Mouse (Mus musculus): ENCODE data around the gene Grin1. TPM values are rescaled to one million over a fixed set of nuclear protein-coding genes. Genes with fewer than 3 reads are reported as not detected.
A peak's percentile ranks its signal among the peaks of the same experiment; 100 is the strongest.

Gene Grin1
- polyA plus RNA-seq, 1 experiment from 2014 or later = 0.25 TPM

DNA sequence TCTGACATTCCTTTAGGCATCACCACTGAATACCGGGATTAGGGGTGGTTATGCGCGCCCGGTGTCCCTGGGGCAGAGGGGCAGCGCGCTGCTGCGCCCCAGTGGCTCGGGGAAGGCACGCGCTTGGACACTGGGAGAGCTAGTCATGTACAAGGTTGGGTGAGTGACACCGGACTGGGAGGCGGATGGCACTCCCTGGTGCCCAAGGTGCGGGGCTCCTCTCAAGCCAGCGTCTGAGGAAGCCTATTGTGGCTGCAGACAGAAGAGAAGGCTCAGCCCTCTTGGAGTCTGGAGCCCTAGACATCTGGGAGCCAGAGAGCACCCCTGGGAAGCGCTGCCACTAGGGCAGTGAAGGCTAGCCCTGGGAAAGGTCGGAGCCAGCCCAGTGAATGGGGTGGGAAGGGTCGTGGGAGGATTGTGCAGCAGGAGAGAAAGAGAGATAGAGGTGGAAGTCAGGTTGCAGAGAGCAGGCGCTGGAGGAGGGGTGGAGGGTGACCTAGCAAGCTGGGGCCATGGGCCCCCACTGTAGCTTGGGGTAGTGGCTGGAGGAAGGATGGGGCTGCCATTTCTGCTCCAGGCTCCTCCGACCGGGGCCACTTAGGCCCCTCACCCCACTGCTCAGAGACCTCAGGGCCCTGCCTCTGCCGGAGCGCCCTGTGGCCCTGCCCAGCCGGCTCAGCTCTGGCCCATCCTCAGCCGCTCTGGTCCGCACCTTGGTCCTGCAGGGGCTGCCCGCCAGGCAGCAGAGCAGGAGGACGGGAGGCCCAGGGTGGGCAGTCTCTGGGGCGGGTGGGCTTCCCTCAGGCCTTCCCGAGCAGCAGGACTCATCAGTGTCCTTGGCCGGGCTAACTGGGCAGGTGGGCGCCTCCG is 27.6 kb downstream of the Grin1 start:
- no peak for ATAC-seq (replicated peaks; ENCODE audit: insufficient number of reproducible peaks, insufficient read depth, low FRiP score, low read depth)
- H3K4me3 ChIP-seq = peak overlapping the region; percentile 44
- peak overlapping the region; percentile 14; the same call in 1 of the 2 replicates for H3K9ac ChIP-seq
- peaks cover 87% of the 10 kb centered on the region for H3K27me3 ChIP-seq
- no peaks in the 10 kb centered on the region for H3K36me3 ChIP-seq
- H3K27ac ChIP-seq = no peak overlapping the region
- 6% methylated on average over 32 of the region's 32 CpGs for WGBS
- H3K4me1 ChIP-seq (replicated peaks) = peaks cover 37% of the 10 kb centered on the region
- peak overlapping the region; percentile 66 for H3K4me2 ChIP-seq
- no peaks in the 10 kb centered on the region for H3K9me3 ChIP-seq (replicated peaks)

GRCm38 (mm10) chr2:25290816-25291130 is 28.2 kb downstream of the Grin1 start:
- H3K4me2 ChIP-seq = peak overlapping the region; percentile 59
- no peak overlapping the region for H3K27ac ChIP-seq
- WGBS = 3% methylated on average over 17 of the region's 18 CpGs
- ATAC-seq (replicated peaks; ENCODE audit: insufficient number of reproducible peaks, insufficient read depth, low FRiP score, low read depth) = no peak
- H3K9ac ChIP-seq = no peak overlapping the region
- H3K9me3 ChIP-seq (replicated peaks) = no peaks in the 10 kb centered on the region
- H3K4me3 ChIP-seq = peak overlapping the region; percentile 36
- H3K27me3 ChIP-seq = peaks cover 81% of the 10 kb centered on the region
- peaks cover 40% of the 10 kb centered on the region for H3K4me1 ChIP-seq (replicated peaks)
- peaks cover 5% of the 10 kb centered on the region; the same call in 1 of the 2 replicates for H3K36me3 ChIP-seq

DNA sequence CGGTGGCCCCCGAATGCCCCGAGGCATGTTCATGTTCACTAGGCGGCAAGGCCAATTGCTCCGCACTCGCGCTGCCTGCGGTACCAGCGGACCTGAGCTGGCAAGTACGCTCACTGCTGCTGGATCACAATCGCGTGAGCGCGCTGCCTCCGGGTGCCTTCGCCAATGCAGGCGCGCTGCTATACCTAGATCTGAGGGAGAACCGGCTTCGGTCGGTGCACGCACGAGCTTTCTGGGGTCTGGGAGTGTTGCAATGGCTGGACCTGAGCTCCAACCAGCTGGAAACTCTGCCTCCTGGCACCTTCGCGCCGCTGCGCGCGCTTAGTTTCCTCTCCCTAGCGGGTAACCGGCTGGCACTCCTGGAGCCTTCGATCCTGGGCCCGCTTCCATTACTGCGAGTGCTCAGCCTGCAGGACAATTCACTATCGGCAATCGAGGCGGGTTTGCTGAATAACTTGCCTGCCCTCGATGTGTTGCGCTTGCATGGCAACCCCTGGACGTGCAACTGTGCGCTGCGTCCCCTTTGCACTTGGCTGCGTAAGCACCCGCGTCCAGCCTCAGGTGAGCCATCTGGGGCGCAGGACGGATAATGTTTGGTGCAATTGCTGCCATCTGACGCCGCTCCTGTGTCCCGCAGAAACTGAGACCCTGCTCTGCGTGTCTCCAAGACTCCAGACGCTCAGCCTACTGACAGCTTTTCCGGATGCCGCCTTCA is 28.7 kb downstream of the Grin1 start:
- 2% methylated on average over 54 of the region's 54 CpGs for WGBS
- no peak for ATAC-seq (replicated peaks; ENCODE audit: insufficient number of reproducible peaks, insufficient read depth, low FRiP score, low read depth)
- peaks cover 10% of the 10 kb centered on the region for H3K36me3 ChIP-seq

DNA sequence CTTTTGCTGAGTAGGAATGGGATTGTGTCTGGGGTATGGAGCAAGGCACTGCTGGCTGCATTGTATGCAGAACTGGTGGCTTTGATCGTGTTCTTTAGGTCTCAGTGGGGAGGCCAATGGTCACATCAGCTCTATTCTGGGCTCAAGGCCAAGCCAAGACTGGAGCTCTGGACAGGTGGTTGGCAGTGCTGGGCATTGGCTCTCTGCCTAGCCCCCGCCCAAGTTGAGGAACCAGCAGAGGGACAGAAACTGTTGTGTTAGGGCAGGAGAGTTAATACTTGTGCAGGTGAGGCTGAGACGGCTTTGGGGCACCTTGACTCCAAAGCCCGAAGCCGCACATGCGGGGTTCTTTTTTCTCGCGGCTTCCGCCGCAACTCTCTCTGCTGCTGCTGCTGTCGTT is 29.3 kb downstream of the Grin1 start, which contains the start of gene Lrrc26:
TSS of gene Lrrc26 (plus strand) at position 265 of the 400 bp plus-strand sequence.
- H3K27ac ChIP-seq = no peak within 1 kb of the TSS

More for the DNA sequence above, 28.7 kb downstream of the Grin1 start:
- Histone ChIP-seq H3K27me3 (peaks cover 76% of the 10 kb centered on the region), H3K9me3 (replicated peaks) (no peaks in the 10 kb centered on the region), H3K4me2 (peak overlapping the region; percentile 59), H3K9ac (no peak overlapping the region), H3K4me1 (replicated peaks) (peaks cover 40% of the 10 kb centered on the region), H3K4me3 (peak overlapping the region; percentile 36), H3K27ac (no peak overlapping the region)

DNA sequence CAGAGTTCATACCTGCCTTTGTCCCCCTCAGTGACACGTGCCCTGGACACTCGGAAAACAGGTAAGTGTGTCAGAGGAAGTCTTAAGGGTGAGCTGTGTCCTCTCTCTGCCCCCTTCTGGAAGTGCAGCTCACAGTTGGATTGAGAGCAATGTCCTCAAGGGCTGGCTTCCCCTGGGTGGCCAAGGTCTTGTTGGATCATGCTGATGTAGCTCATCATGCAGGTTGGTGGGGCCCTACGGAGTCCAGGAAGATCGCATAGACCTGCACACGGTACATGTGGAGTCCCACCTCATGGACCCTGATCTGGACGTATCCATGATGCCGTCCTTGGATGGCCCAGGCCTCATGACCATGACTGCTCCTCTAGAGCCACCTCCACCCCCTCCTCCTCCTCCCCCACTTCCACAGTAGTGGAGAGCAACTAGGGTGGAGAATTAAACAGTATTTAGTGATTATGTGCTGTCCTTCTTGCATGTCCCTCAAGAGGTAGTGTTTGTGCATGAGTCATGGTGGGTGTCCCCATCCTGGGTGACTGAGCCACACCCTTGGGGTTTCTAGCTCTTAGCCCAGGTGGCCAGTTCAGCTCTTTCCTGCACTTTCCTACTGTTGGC is 30.1 kb downstream of the Grin1 start:
- peaks cover 24% of the 10 kb centered on the region for H3K36me3 ChIP-seq
- no peak overlapping the region for H3K9ac ChIP-seq
- no peaks in the 10 kb centered on the region for H3K9me3 ChIP-seq (replicated peaks)
- H3K4me3 ChIP-seq = no peak overlapping the region
- 75% methylated on average over 7 of the region's 7 CpGs for WGBS
- H3K4me1 ChIP-seq (replicated peaks) = peaks cover 40% of the 10 kb centered on the region
- no peak overlapping the region for H3K4me2 ChIP-seq
- ATAC-seq (replicated peaks; ENCODE audit: insufficient number of reproducible peaks, insufficient read depth, low FRiP score, low read depth) = no peak
- peaks cover 62% of the 10 kb centered on the region for H3K27me3 ChIP-seq
- no peak overlapping the region for H3K27ac ChIP-seq

More for the DNA sequence above, 29.3 kb downstream of the Grin1 start, which contains the start of gene Lrrc26:
- peaks cover 16% of the 10 kb centered on the region for H3K36me3 ChIP-seq
- no peak within 1 kb of the TSS for H3K9ac ChIP-seq
- peak within 1 kb of the TSS; percentile 36 for H3K4me3 ChIP-seq
- H3K4me2 ChIP-seq = peak within 1 kb of the TSS; percentile 59
- peaks cover 70% of the 10 kb centered on the region for H3K27me3 ChIP-seq
- H3K9me3 ChIP-seq (replicated peaks) = no peaks in the 10 kb centered on the region
- ATAC-seq (replicated peaks; ENCODE audit: insufficient number of reproducible peaks, insufficient read depth, low FRiP score, low read depth) = 0 out of 2 replicates have a peak, but pooled peaks have one; percentile 12
- WGBS = 7% methylated on average over 11 of the region's 11 CpGs
- H3K4me1 ChIP-seq (replicated peaks) = peaks cover 40% of the 10 kb centered on the region

GRCm38 (mm10) chr2:25287927-25288649 is 30.9 kb downstream of the Grin1 start, which contains the start of gene Tmem210:
Gene Tmem210, plus strand, starts transcription at chr2:25288145.
- H3K9ac ChIP-seq = no peak within 1 kb of the TSS
- H3K4me3 ChIP-seq = no peak within 1 kb of the TSS
- ATAC-seq (replicated peaks; ENCODE audit: insufficient number of reproducible peaks, insufficient read depth, low FRiP score, low read depth) = no peak
- peak within 1 kb of the TSS; percentile 13; the same call in 1 of the 2 replicates for H3K27ac ChIP-seq
- WGBS = 85% methylated on average over 6 of the region's 6 CpGs
- peaks cover 31% of the 10 kb centered on the region for H3K36me3 ChIP-seq
- H3K4me1 ChIP-seq (replicated peaks) = peaks cover 40% of the 10 kb centered on the region
- no peak within 1 kb of the TSS for H3K4me2 ChIP-seq
- no peaks in the 10 kb centered on the region for H3K9me3 ChIP-seq (replicated peaks)
- peaks cover 54% of the 10 kb centered on the region for H3K27me3 ChIP-seq

GRCm38 (mm10) chr2:25286837-25287636 is 31.9 kb downstream of the Grin1 start:
- H3K4me2 ChIP-seq = no peak overlapping the region
- H3K9me3 ChIP-seq (replicated peaks) = no peaks in the 10 kb centered on the region
- ATAC-seq (replicated peaks; ENCODE audit: insufficient number of reproducible peaks, insufficient read depth, low FRiP score, low read depth) = no peak; the same call in 1 of the 2 replicates
- no peak overlapping the region for H3K4me3 ChIP-seq
- 42% methylated on average over 7 of the region's 7 CpGs for WGBS
- peaks cover 32% of the 10 kb centered on the region for H3K4me1 ChIP-seq (replicated peaks)
- H3K27me3 ChIP-seq = peaks cover 44% of the 10 kb centered on the region
- H3K27ac ChIP-seq = peak overlapping the region; percentile 13; the same call in 1 of the 2 replicates
- peaks cover 41% of the 10 kb centered on the region for H3K36me3 ChIP-seq
- H3K9ac ChIP-seq = no peak overlapping the region

- H3K4me3 ChIP-seq = no peak overlapping the region
- H3K4me2 ChIP-seq = no peak overlapping the region
- peaks cover 28% of the 10 kb centered on the region for H3K4me1 ChIP-seq (replicated peaks)
- peaks cover 46% of the 10 kb centered on the region for H3K36me3 ChIP-seq
- no peak for ATAC-seq (replicated peaks; ENCODE audit: insufficient number of reproducible peaks, insufficient read depth, low FRiP score, low read depth)
- peaks cover 37% of the 10 kb centered on the region for H3K27me3 ChIP-seq
- H3K9me3 ChIP-seq (replicated peaks) = no peaks in the 10 kb centered on the region
- peak overlapping the region; percentile 13; the same call in 1 of the 2 replicates for H3K27ac ChIP-seq
- H3K9ac ChIP-seq = no peak overlapping the region
- 50% methylated on average over 1 of the region's 1 CpGs for WGBS
These were observed 32.7 kb downstream of the Grin1 start for GRCm38 (mm10) chr2:25286314-25286713.

DNA sequence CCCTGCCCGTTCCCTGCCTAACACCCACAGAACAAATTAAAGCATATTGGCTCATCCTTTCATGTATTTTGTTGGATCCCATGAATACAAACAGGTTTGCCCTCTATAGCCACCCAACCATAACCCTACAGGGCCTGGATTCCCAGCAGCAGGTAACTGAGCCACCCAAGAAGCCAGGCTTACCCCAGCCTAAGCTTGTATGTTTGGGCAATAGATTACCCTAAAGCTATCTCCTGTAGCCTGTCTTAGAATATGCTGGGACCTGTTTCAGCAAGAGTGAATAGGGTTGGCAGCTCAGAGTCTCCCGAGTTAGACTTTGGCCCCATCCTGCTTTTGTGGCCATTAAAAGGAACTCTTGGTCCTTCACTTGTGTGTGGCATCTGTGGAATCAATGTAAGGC is 33.4 kb downstream of the Grin1 start:
- Histone ChIP-seq H3K27ac (no peak overlapping the region), H3K36me3 (peaks cover 54% of the 10 kb centered on the region), H3K9me3 (replicated peaks) (no peaks in the 10 kb centered on the region), H3K27me3 (peaks cover 29% of the 10 kb centered on the region), H3K4me3 (no peak overlapping the region), H3K4me2 (no peak overlapping the region), H3K4me1 (replicated peaks) (peaks cover 24% of the 10 kb centered on the region), H3K9ac (no peak overlapping the region)
- 80% methylated on average over 2 of the region's 2 CpGs for WGBS
- ATAC-seq (replicated peaks; ENCODE audit: insufficient number of reproducible peaks, insufficient read depth, low FRiP score, low read depth) = no peak

Data from heart, embryonic 15.5 days (tissue).